ENCODE assay signal across 7 mouse cellular contexts in the genomic region with DNA sequence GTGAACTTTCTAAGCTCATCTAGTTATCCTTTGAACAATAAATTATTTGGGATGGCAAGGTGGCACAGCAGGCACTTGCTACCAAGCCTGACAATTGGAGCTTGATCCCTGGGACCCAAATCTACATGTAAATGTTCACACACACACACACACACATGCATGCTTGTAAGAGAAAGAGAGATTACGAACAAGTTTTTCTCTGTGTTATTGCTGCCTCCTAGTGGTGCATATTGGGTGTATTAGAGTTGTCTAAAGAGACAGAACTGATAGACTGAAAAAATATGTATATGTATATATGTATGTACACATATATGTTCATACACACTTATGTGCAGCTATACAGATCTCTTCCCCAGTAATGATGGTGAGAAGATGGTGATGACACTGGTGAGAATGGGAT. TPM values are rescaled to one million over a fixed set of nuclear protein-coding genes. Genes with fewer than 3 reads are reported as not detected.
A peak's percentile ranks its signal among the peaks of the same experiment; 100 is the strongest.
DNase-seq lines count a peak whose midpoint lies in the region; TF ChIP-seq lines count a peak whose summit lies in the region.

No protein-coding gene starts in this region.

- H3K27me3 ChIP-seq in E14TG2a.4 (ENCODE audit: insufficient read depth, low read length): peaks cover 12% of the 10 kb centered on the region; the same call in 1 of the 2 replicates

- intact Hi-C loops in gastrocnemius, postnatal 14 days (cut with DNase I; ENCODE audit: low total_unique reads): no loop called here

- peak; percentile 35 for DNase-seq in layer of hippocampus, adult 9-10 months (ENCODE audit: low spot score)
- no peak for DNase-seq in layer of hippocampus, postnatal 10 days (ENCODE audit: low spot score in 2 of 2)
- peak; percentile 67 for DNase-seq in brain, adult 2 months (ENCODE audit: low read depth, low spot score)
- DNase-seq in lung, postnatal 36 days: peak; percentile 59
- DNase-seq in yolk sac, embryonic 10.5 days (ENCODE audit: low spot score): no peak
- DNase-seq in gastrocnemius, postnatal 14 days: no peak

- no peaks in the 10 kb centered on the region for H3K36me3 ChIP-seq in E14TG2a.4 (ENCODE audit: insufficient read depth, low read length)

- peaks cover 38% of the 10 kb centered on the region for H3K4me1 ChIP-seq in E14TG2a.4 (replicated peaks; ENCODE audit: low read depth, low read length)

- no peaks in the 10 kb centered on the region for H3K9me3 ChIP-seq in E14TG2a.4 (ENCODE audit: low read length)

- peak; percentile 38 for TF ChIP-seq CTCF in E14TG2a.4 (conservative IDR thresholded peaks at IDR 0.05; ENCODE audit: low read length)

- H3K4me3 ChIP-seq in E14TG2a.4 (replicated peaks; ENCODE audit: low read length): no peak overlapping the region

RNA-seq across cellular contexts. Expression of gene Cep112, which starts 6.5 kb away (rescaled TPM):
- total RNA-seq in layer of hippocampus, postnatal 10 days (2021): 10 to 100 TPM; 16.1 to 19.6 TPM
- 1 to 10 TPM; 3.9 to 5.9 TPM for total RNA-seq in gastrocnemius, postnatal 14 days (2021)

Comparison
In these comparisons a context has a peak if more than half of its experiments do, and no peak if none do; other contexts are left out.
1. DNase-seq: peak in layer of hippocampus, adult 9-10 months (single experiment), brain, adult 2 months (single experiment) and lung, postnatal 36 days (single experiment); none in layer of hippocampus, postnatal 10 days (0 of 2), yolk sac, embryonic 10.5 days (single experiment) and gastrocnemius, postnatal 14 days (single experiment).